Mouse (Mus musculus) heart, adult 2 months (tissue): Measurements from ENCODE around the gene Stpg4. TPM values are rescaled to one million over a fixed set of nuclear protein-coding genes. Genes with fewer than 3 reads are reported as not detected.

Experiments
- DNase-seq, 2 experiments: peaks; one replicate each; pipeline ENCODE4 v3.0.0; 2021
- H3K27ac ChIP-seq: fragments of 200-600 bp; 2 replicates; pipeline ENCODE4 v1.8.1; 2022
- H3K27me3 ChIP-seq: fragments of 200-500 bp; 2 replicates; pipeline ENCODE4 v1.6.1; 2012; ENCODE audit warnings: mild to moderate bottlenecking, low read length, inconsistent platforms, mixed read lengths; ENCODE audit not compliant: control insufficient read depth, insufficient read depth
- H3K36me3 ChIP-seq: fragments of 200-500 bp; 2 replicates; pipeline ENCODE4 v1.6.1; 2012; ENCODE audit warnings: low read length, inconsistent platforms; ENCODE audit not compliant: control insufficient read depth, insufficient read depth
- H3K4me1 ChIP-seq: fragments of 200-500 bp; 2 replicates; pipeline ENCODE4 v1.6.1; 2011; ENCODE audit warnings: low read length; ENCODE audit not compliant: control insufficient read depth, insufficient read depth
- H3K4me3 ChIP-seq: fragments of 200-600 bp; 2 replicates; pipeline ENCODE4 v1.8.1; 2022
- H3K79me2 ChIP-seq: fragments of 200-500 bp; replicated peaks from 2 replicates; pipeline ENCODE4 v1.6.1; 2012; ENCODE audit warnings: mild to moderate bottlenecking, inconsistent platforms, low read length, moderate library complexity, mixed read lengths; ENCODE audit not compliant: control insufficient read depth, insufficient read depth
- H3K9ac ChIP-seq: fragments of 200-500 bp; 2 replicates; pipeline ENCODE4 v1.6.1; 2012; ENCODE audit warnings: low read depth, mild to moderate bottlenecking, control low read depth, inconsistent platforms, low read length, mixed read lengths
- CTCF ChIP-seq: fragments of 200-600 bp; IDR thresholded peaks from 2 replicates; pipeline ENCODE4 v1.8.1; 2022; ENCODE audit warnings: antibody characterized with exemption, mild to moderate bottlenecking, moderate library complexity
- EP300 ChIP-seq: fragments of 200-500 bp; IDR thresholded peaks from 2 replicates; pipeline ENCODE4 v1.6.1; 2011; ENCODE audit warnings: low read depth, low read length, control low read depth; ENCODE audit not compliant: insufficient read depth
- POLR2A ChIP-seq: fragments of 200-500 bp; IDR thresholded peaks from 2 replicates; pipeline ENCODE4 v1.6.1; 2011; ENCODE audit warnings: mild to moderate bottlenecking, low read depth, low read length, control low read depth; ENCODE audit not compliant: insufficient read depth
- WGBS: fragments of 180-500 bp; shearing (Covaris S2); methylation state at CpG from one replicate; pipeline ENCODE4 v1.1.7; 2018; 5-methylcytosine and 5-hydroxymethylcytosine counted together
- intact Hi-C: fragments of 180-260 bp; cut with DNase I; formaldehyde crosslinking; loops from one replicate; pipeline ENCODE4 v1.15.1; 2025
- polyA plus RNA-seq: library from polyadenylated mRNA; depleted of rRNA; stranded (reverse); fragments of >200 nt; gene quantifications from 2 replicates; pipeline ENCODE4 v1.2.3, GENCODE M21; 2012
- total RNA-seq, 2 experiments: library from RNA; stranded (reverse); gene quantifications; 2 replicates each; pipeline ENCODE4 v1.2.3; 2021

The Stpg4 gene
- total and polyA plus RNA-seq, 3 experiments: 0.27 TPM; not detected in 2

DNA sequence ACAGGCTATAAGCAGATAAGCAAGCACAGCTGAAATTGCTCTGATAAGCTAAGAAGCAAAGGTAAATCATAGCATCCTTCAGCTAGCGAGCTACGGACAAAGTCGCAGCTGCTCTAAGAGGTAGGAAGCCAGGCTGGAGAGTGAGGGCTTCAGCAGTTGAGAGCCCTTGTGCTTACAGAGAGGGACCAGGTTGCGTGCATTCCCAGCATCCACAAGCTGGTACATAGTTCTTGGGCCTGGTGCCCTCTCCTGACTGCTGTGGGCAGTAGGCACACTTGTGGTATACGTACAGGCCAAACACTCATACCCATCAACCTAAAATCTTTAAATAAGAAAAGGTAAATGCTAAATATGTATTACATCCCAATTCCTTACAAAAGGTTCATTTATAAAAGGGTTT, 5.2 kb upstream of the Stpg4 start:
- intact Hi-C loops: no loop called here
- H3K36me3 ChIP-seq: peaks cover 14% of the 10 kb centered on the region
- DNase-seq: no peak
- WGBS: 98% methylated on average over 5 of the region's 5 CpGs
- H3K27me3 ChIP-seq: no peaks in the 10 kb centered on the region
- no peak overlapping the region for H3K4me3 ChIP-seq
- peaks cover 4% of the 10 kb centered on the region for H3K4me1 ChIP-seq
- H3K27ac ChIP-seq: no peak overlapping the region
- H3K79me2 ChIP-seq: peaks cover 3% of the 10 kb centered on the region; the same call in 1 of the 2 replicates
- TF ChIP-seq EP300 (no peak), POLR2A (no peak), CTCF (no peak)
- no peak overlapping the region for H3K9ac ChIP-seq

GRCm38 (mm10) chr17:87432314-87432713, 4.8 kb upstream of the Stpg4 start:
- no peaks in the 10 kb centered on the region for H3K27me3 ChIP-seq
- no peak overlapping the region for H3K27ac ChIP-seq
- peaks cover 14% of the 10 kb centered on the region for H3K36me3 ChIP-seq
- H3K4me1 ChIP-seq: no peaks in the 10 kb centered on the region; the same call in 1 of the 2 replicates
- intact Hi-C loops: no loop called here
- TF ChIP-seq POLR2A (no peak), EP300 (no peak)
- no peak overlapping the region for H3K9ac ChIP-seq
- H3K79me2 ChIP-seq: no peaks in the 10 kb centered on the region
- no peak overlapping the region for H3K4me3 ChIP-seq
- no peak for DNase-seq

- H3K4me1 ChIP-seq: no peaks in the 10 kb centered on the region; the same call in 1 of the 2 replicates
- no peak for TF ChIP-seq EP300
- no peak for TF ChIP-seq POLR2A
- TF ChIP-seq CTCF: no peak
- no peak for DNase-seq
- intact Hi-C loops: loop anchor here (5.0 kb wide), 2 partner anchors 112 to 143 kb away; no protein-coding TSS in a partner anchor
- no peaks in the 10 kb centered on the region for H3K27me3 ChIP-seq
- H3K79me2 ChIP-seq: no peaks in the 10 kb centered on the region
- peaks cover 7% of the 10 kb centered on the region for H3K36me3 ChIP-seq
- H3K27ac ChIP-seq: no peak overlapping the region
- no peak overlapping the region for H3K4me3 ChIP-seq
- WGBS: 84% methylated on average over 3 of the region's 3 CpGs
- H3K9ac ChIP-seq: no peak overlapping the region
Measured at GRCm38 (mm10) chr17:87429431-87429830, 1.9 kb upstream of the Stpg4 start.

GRCm38 (mm10) chr17:87418082-87418481, 9.5 kb downstream of the Stpg4 start:
- H3K27me3 ChIP-seq: no peaks in the 10 kb centered on the region
- WGBS: 87% methylated on average over 7 of the region's 7 CpGs
- H3K27ac ChIP-seq: no peak overlapping the region
- H3K4me1 ChIP-seq: no peaks in the 10 kb centered on the region
- intact Hi-C loops: no loop called here
- no peaks in the 10 kb centered on the region for H3K36me3 ChIP-seq
- no peak for DNase-seq
- H3K4me3 ChIP-seq: no peak overlapping the region
- TF ChIP-seq CTCF: no peak
- TF ChIP-seq POLR2A: no peak
- TF ChIP-seq EP300: no peak
- no peaks in the 10 kb centered on the region for H3K79me2 ChIP-seq
- H3K9ac ChIP-seq: no peak overlapping the region

GRCm38 (mm10) chr17:87406646-87407045, 20.9 kb downstream of the Stpg4 start:
- intact Hi-C loops: no loop called here
- Histone ChIP-seq H3K4me1 (no peaks in the 10 kb centered on the region), H3K4me3 (no peak overlapping the region), H3K79me2 (no peaks in the 10 kb centered on the region), H3K36me3 (no peaks in the 10 kb centered on the region), H3K27ac (no peak overlapping the region), H3K9ac (no peak overlapping the region), H3K27me3 (no peaks in the 10 kb centered on the region)
- DNase-seq: no peak
- 74% methylated on average over 4 of the region's 4 CpGs for WGBS
- TF ChIP-seq POLR2A (no peak), CTCF (no peak), EP300 (no peak)

DNA sequence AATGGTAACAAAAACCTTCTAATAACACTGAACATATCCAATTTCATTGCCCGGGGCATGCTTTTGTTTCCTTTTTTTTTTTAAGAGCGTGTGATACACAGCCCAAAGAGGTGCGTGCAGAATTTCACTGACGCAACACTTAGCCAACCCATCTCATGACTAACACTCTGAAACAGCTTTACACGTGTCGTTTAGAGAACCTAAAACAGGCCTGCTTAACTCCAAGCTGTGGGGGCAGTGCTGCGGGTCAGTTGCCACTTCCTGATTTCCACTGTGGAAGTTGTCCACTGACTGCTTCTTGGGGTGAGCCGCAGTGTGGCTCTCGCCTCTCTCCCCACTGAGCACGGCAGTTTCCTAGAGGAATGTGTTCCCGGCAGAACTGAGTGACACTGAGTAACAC, 22.0 kb downstream of the Stpg4 start:
- H3K79me2 ChIP-seq: no peaks in the 10 kb centered on the region
- intact Hi-C loops: no loop called here
- 67% methylated on average over 11 of the region's 11 CpGs for WGBS

More for the DNA sequence above, 22.0 kb downstream of the Stpg4 start:
- Histone ChIP-seq H3K36me3 (no peaks in the 10 kb centered on the region), H3K9ac (no peak overlapping the region), H3K4me3 (no peak overlapping the region), H3K27ac (no peak overlapping the region), H3K27me3 (no peaks in the 10 kb centered on the region), H3K4me1 (no peaks in the 10 kb centered on the region)
- TF ChIP-seq POLR2A (no peak), CTCF (no peak), EP300 (no peak)
- DNase-seq: peak in 1 of 2 experiments; percentile 47
